Mouse (Mus musculus) 3T3-L1 (cell line): ENCODE measurements at regions not wholly inside any gene's neighbourhood (a gene's known extent, or its start where the extent isn't known, plus 50 kb on each side); places are given as distances from the start of the nearest gene placed in this dataset.
A peak's percentile ranks its signal among the peaks of the same experiment; 100 is the strongest.

Experiments used
- DNase-seq: peaks from one replicate; pipeline ENCODE4 v3.0.0-alpha.2; 2015; ENCODE audit warnings: low read depth, low spot score

DNA sequence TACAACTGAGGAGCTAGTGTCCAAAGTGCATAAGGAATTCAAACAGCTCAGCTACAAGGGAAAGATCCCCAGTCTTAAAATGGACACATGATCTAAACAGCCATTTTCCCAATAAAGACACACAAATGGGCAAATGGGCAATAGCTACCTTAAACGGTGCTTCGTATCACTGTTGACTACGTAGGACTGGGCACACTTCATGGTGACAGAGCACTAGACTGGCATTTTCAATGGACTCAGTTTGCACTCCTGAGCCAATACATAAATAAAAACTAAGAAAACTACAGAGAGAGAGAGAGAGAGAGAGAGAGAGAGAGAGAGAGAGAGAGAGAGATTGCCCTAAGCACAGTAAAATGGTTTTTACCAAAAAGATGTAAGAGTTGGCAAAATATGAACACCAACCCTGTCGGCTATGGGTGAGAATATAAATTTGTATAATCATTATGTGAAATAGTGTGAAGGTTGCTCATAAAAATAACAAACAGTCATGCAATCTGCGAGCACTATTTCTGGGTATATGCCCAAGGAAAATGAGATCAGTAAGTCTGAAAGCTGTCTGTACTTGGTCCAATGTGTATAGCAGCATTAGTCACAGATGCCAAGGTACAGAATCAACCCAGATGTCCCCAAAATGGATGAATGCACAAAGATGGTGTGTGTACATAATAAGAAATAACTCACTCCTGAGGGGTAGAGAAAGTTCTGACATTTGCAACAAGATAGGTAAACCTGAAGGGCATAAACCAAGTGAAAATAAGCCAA is 312.9 kb upstream of the Clec14a start:
- peak; percentile 71 for DNase-seq

- DNase-seq = peak; percentile 51
Observed at GRCm38 (mm10) chr12:58569056-58569455, 300.0 kb upstream of the Clec14a start.

GRCm38 (mm10) chr12:58560840-58561239 is 291.8 kb upstream of the Clec14a start:
- peak; percentile 60 for DNase-seq

GRCm38 (mm10) chr12:58559833-58560232 is 290.7 kb upstream of the Clec14a start:
- no peak for DNase-seq

GRCm38 (mm10) chr12:58557261-58557660 is 288.2 kb upstream of the Clec14a start:
- DNase-seq = peak; percentile 67

DNA sequence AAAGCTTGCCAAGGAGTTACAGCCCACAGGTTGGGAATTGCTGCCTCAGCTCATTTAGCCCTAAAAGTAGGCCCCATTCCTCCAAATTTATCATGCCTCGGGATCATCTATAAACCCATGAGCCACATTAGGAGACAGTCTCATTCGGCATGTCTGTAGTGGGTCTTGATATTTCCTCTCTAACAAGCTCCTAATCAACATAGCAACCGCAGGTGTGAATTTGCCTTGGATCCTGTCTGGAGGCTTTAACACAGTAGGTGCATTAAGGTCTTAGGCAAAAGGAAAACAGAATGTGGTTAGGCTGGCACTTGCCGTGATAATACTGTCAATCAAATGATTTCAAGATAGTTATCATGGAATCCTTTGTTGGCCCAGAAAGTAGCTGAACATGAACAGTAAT is 287.7 kb upstream of the Clec14a start:
- DNase-seq = peak; percentile 60

GRCm38 (mm10) chr12:58556060-58556459 is 287.0 kb upstream of the Clec14a start:
- peak; percentile 86 for DNase-seq

DNA sequence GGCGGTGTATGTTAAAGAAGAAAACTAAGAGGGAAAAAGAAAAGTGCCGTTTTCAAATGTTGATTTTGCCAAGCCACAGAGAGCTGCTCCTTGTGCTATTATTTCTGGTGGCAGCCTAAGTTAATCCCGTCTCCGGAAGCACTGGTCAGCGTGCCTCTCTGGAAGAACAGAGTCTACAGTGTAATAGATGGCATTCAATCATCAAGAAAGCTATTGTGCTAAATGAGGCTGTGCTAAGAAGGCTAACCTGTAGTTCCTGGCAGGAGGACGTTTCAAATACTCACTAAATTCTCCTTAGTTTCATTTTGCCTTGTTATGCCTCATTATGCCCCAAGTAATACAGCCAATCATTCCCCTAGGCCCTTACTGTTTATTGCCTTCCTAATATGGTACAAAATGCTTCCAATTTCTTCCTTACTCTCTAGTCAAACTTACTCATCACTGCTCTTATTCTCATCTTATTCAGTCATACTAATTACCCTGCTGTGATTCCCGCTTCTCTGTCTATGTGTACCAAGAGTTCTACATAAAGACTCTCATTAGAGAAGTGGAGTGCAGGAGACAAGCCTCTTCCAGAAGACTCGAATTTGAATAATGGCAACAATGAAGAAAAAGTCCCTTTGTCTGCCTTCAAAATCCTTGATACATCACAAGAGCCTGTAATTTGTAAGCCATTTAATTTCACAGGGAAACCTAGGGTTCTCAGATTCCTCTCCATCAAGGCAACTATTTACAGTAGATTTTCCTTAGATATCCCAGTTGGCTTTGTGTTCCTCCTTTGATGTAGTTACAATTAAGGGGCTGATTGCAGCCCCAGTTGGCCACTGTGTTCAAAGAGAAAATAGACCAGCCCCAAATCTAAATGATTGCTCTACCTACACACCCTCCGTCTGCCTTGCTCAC is 282.0 kb upstream of the Clec14a start:
- DNase-seq = no peak

- no peak for DNase-seq
Observed at GRCm38 (mm10) chr12:58545832-58546538, 276.9 kb upstream of the Clec14a start.

DNA sequence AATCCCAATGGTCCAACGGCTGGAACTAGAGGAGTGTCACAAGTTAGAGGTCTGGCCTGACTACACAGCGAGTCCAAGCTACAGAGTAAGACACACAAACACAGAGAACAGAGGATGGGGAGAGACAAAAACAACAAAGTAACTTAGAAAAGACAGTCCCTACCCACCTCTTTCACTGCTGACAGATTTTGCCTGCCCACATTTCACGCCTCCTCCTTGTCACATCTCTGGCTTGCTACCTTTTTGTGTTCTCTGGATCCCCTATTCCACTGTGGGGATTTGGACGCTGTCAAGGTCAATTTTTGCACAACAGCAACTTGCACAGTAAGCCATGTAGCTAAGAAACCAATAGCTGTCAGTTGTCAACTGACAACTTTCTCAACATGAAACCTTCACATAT is 275.8 kb upstream of the Clec14a start:
- DNase-seq = no peak

DNA sequence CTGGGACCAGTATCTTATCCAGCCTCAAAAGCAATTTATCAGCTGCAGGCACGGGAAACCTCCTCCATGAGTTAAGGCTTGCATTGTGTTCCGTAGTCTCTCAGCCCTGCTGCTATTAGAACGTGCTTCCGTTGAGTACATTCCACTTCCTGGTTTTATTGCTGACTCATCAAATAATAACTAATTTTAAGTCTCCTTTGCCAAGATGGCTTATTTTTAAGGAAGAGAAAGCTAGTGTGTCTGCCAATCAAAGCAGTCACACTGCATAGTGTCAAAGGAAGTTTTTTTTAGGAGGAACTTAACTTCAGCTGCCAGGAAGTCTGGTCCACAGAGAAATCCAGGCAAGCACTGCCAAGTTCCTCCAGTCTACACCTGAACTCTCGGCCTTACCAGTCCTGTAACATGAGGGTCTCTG is 269.2 kb upstream of the Clec14a start:
- DNase-seq = peak; percentile 48

DNA sequence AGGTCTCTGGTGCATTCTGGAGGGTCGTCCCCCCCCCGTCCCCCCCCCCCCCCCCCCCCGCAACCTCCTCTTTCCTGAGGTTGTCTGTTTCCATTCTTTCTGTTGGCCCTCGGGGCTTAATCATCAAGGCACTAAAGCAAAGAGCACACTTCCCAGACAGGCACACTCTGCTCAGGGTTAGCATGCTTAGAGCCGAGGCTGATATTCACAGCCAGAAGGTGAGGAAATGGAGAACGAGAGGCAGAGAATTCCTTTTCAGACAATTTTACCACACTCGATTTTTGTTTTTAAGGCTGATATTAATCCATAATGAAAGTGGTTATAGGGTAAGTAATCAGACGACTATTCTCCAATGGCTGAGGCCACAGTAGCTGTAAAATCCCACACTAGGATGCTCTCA is 268.7 kb upstream of the Clec14a start:
- DNase-seq = no peak

DNA sequence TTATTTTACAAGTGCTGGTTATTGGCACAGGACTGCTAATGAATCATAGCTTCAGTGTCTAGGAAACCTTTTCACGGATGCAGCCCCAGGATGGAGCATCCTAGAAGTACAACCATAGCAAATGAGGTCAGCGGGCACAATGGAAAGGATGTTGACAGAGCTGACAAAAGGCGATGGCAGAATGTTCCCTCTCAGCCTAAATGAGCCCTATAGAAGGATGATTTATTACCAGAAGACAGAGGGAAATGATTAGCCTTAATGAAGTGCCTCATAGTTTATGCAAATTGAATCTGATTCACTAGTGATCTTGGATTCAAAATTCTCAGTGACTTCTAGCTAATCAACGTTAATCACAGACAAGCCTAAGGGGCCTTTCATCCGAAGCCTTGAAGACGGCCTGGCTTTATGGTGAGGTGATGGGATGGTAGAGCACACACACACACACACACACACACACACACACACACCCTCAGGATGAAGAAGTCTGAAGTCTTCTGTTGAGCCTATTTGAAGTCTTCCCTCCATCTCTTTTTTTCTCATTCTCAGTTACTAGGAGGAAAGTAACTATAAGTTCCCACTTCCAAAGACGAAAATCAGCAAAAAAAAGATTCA is 267.4 kb upstream of the Clec14a start:
- no peak for DNase-seq

DNA sequence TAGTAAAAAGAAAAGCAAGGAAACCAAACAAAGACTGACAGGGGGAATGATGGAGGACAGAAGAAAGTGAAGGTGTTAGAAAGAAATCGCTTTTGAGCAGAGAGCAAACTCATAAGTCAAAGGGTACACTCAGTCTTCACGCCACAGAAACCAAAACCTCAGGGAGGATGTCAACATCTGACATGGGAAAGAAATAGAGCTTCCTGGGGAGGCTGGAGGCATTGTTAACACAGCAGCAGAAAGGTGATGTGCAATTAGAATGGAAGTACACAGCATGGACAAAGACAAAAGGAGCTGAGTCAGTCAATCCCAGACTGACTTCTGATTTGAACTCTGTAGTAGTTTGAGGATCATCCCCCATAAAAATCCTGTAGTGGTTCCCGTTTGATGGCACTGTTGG is 261.2 kb upstream of the Clec14a start:
- no peak for DNase-seq

- DNase-seq = peak; percentile 32
Observed at GRCm38 (mm10) chr12:58516800-58517199, 247.7 kb upstream of the Clec14a start.

DNA sequence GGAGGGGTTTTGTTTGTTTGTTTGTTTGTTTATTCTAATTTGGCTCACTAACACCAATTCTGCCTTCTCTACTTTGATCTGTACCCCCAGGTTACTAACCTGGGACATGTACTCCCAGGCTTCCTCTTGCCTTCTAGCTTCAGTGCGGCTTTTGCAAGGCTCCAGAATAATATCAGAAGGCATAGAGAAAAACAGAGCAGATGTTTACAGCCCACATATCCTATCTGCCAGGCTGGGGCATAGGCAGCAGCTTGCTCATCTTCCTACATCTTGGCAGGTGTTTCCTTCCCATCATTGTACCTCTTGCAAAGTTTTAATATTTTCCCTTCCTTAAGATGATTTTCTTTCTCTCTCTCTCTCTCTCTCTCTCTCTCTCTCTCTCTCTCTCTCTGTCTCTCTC is 244.9 kb upstream of the Clec14a start:
- DNase-seq = no peak

DNA sequence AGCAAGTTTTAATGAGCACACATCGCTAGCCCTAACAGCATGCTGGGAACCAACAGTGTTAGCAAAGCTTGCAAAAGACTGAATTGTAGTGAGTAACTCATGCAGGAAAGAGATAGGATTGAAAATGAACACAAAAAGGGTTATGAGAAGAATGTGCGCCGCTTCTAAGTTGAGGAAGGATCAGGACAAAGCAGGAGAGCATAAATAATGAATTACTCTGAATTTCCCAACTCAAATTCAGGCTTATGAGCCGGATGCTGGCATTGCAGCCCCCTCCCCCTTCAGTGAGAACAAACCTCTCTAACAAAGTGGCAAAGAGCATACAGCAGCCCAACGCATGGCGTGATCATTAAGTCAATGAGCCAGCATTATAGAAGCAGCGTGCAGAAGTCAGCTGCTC is 243.6 kb upstream of the Clec14a start:
- no peak for DNase-seq

- DNase-seq = no peak
Observed at GRCm38 (mm10) chr12:58504283-58504682, 235.2 kb upstream of the Clec14a start.

- DNase-seq = no peak
Observed at GRCm38 (mm10) chr12:58474181-58474580, 205.1 kb upstream of the Clec14a start.

- no peak for DNase-seq
Observed at GRCm38 (mm10) chr12:58473511-58473910, 204.4 kb upstream of the Clec14a start.

DNA sequence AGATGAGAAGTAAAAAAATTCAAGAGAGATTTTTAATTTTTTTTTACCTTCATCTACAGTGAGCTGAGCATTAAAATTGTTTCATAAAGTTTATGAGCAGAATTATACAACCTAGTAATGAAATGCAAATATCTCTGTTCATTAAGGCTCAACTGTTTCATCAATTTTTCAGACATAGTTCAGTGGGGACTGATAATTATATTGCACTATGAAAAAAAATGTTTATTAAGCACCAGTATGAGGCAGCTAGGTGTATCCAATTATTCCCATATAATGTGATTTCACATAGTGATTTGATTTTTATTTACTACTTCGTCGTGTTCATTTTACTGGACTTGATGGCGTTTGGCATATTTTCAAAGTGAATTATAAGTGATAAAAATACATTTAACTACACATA is 191.4 kb upstream of the Clec14a start:
- DNase-seq = no peak

- peak; percentile 85 for DNase-seq
Observed at GRCm38 (mm10) chr12:58454828-58455227, 185.7 kb upstream of the Clec14a start.
